Mouse (Mus musculus): ENCODE measurements around the gene Sema3b. TPM values are rescaled to one million over a fixed set of nuclear protein-coding genes. Genes with fewer than 3 reads are reported as not detected.

The Sema3b gene
- polyA plus RNA-seq, 2 experiments, result 0.22 to 0.33 TPM

DNA sequence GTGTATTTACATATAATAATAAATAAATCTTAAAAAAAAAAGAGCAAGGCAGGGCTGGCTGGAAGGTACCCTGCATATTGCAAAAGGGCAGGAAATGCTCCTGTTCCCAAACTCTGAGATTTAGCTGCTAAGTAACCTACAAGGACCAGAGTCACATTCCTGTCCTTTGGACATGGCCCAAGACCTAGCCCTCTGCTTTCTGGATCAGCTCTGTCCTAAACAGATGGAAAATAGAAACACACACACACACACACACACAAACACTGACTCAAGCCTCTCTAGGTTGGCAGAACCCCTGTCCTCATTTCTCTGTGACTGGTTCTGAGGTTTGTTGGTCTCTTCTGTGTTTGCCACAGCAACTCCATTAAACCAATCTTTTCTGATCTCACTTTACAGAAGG lies 11.9 kb upstream of the Sema3b start:
- TF ChIP-seq EP300 (IDR thresholded peaks at IDR 0.05; ENCODE audit: low read depth) (no peak), CTCF (IDR thresholded peaks at IDR 0.05; ENCODE audit: low read depth) (no peak)
- no peaks in the 10 kb centered on the region for H3K9me3 ChIP-seq (ENCODE audit: control insufficient read depth, low read length)
- no peak for ATAC-seq (ENCODE audit: insufficient read depth)
- no peak for DNase-seq (ENCODE audit: low read depth in 3 of 3, low spot score in 3 of 3)
- H3K27me3 ChIP-seq (ENCODE audit: control insufficient read depth, insufficient read depth, low read length), result no peaks in the 10 kb centered on the region
- peaks cover 10 to 14% of the 10 kb centered on the region in 2 experiments for H3K4me1 ChIP-seq (replicated peaks; ENCODE audit: control insufficient read depth in 2 of 2, insufficient read depth in 2 of 2, low read length in 1 of 2)
- no peak overlapping the region for H3K27ac ChIP-seq
- H3K9ac ChIP-seq (replicated peaks), result no peak overlapping the region
- peaks cover 33% of the 10 kb centered on the region for H3K36me3 ChIP-seq (replicated peaks; ENCODE audit: control insufficient read depth, insufficient read depth, low read depth)
- H3K4me2 ChIP-seq (ENCODE audit: low read depth), result no peak overlapping the region
- no peak overlapping the region for H3K4me3 ChIP-seq (ENCODE audit: insufficient read depth in 1 of 2, low read depth in 2 of 2, low read length in 2 of 2)

DNA sequence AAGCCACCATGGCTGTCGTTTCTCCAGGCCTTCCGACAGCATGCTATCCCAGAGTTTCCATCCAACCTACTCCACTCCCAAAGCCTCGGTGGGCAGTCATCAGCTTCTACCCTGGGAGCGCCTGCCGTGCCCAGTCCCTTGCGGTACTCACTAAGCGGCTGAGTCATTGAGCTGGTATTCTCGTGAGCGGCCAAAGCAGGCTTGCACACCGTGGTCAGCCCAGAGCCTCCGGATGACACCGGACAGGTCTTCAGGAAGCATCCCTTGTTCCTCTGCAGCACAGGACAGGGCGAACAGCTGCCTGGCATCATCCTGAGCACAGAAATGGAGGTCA lies 10.5 kb upstream of the Sema3b start:
- H3K4me2 ChIP-seq (ENCODE audit: low read depth), result no peak overlapping the region
- no peak overlapping the region; the same call in 1 of the 2 replicates for H3K27ac ChIP-seq
- H3K9ac ChIP-seq (replicated peaks), result no peak overlapping the region
- ATAC-seq (ENCODE audit: insufficient read depth), result no peak
- peaks cover 5 to 12% of the 10 kb centered on the region in 2 experiments for H3K4me1 ChIP-seq (replicated peaks; ENCODE audit: control insufficient read depth in 2 of 2, insufficient read depth in 2 of 2, low read length in 1 of 2)
- H3K27me3 ChIP-seq (ENCODE audit: control insufficient read depth, insufficient read depth, low read length), result no peaks in the 10 kb centered on the region
- WGBS (ENCODE audit: insufficient replicate concordance), result 67% methylated on average over 13 of the region's 13 CpGs
- TF ChIP-seq EP300 (IDR thresholded peaks at IDR 0.05; ENCODE audit: low read depth) (no peak), CTCF (IDR thresholded peaks at IDR 0.05; ENCODE audit: low read depth) (no peak)
- H3K4me3 ChIP-seq (ENCODE audit: insufficient read depth in 1 of 2, low read depth in 2 of 2, low read length in 2 of 2), result no peak overlapping the region
- H3K9me3 ChIP-seq (ENCODE audit: control insufficient read depth, low read length), result no peaks in the 10 kb centered on the region
- DNase-seq (ENCODE audit: low read depth in 3 of 3, low spot score in 3 of 3), result no peak
- peaks cover 42% of the 10 kb centered on the region for H3K36me3 ChIP-seq (replicated peaks; ENCODE audit: control insufficient read depth, insufficient read depth, low read depth)

DNA sequence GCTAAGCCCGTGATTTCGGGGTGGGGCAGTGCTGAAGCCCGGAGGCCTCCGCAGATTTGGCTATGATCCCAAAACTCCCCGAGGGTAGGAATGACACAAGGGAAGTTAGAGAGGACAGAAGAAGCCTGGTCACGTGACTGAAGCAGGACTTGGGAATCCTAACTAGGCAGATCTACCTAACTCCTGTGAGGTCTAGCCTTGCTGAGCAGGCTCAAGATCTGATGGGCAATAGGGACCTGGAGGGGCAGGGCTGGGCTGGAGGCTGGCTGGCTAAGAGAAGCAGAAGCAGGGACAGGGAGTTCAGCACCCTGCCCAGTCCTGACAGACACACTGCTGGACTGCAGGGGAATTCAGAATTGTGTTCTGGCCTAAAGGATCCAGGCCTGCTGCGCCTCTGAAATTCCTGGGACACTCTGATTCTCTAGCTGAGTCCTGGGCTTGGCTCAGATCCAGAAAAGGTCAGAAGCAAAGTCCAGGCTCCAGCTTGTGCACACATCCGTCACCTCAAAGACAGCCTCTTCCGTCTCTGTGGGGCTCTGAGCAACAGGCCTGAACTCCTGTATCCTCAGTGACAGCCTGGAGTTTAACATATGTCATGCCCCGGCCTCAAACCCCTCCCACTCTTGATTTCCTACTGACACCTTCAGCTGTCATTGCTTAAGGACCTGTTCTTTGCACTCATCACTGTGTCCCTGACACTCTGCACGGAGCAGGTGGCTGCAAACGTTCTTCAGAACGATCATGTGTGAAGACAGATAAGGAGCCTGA lies 9.9 kb upstream of the Sema3b start:
- Histone ChIP-seq H3K27me3 (ENCODE audit: control insufficient read depth, insufficient read depth, low read length) (no peaks in the 10 kb centered on the region), H3K4me1 (replicated peaks; ENCODE audit: control insufficient read depth in 2 of 2, insufficient read depth in 2 of 2, low read length in 1 of 2) (peaks cover 5 to 9% of the 10 kb centered on the region in 2 experiments), H3K36me3 (replicated peaks; ENCODE audit: control insufficient read depth, insufficient read depth, low read depth) (peaks cover 42% of the 10 kb centered on the region), H3K4me3 (ENCODE audit: insufficient read depth in 1 of 2, low read depth in 2 of 2, low read length in 2 of 2) (no peak overlapping the region), H3K9ac (replicated peaks) (no peak overlapping the region; the same call in 1 of the 2 replicates), H3K9me3 (ENCODE audit: control insufficient read depth, low read length) (no peaks in the 10 kb centered on the region), H3K27ac (peak overlapping the region; percentile 15), H3K4me2 (ENCODE audit: low read depth) (no peak overlapping the region)
- TF ChIP-seq EP300 (IDR thresholded peaks at IDR 0.05; ENCODE audit: low read depth), result no peak; the same call in 1 of the 2 replicates
- no peak for TF ChIP-seq CTCF (IDR thresholded peaks at IDR 0.05; ENCODE audit: low read depth)
- no peak for DNase-seq (ENCODE audit: low read depth in 3 of 3, low spot score in 3 of 3)
- ATAC-seq (ENCODE audit: insufficient read depth), result peak; percentile 60
- WGBS (ENCODE audit: insufficient replicate concordance), result 49% methylated on average over 13 of the region's 13 CpGs

DNA sequence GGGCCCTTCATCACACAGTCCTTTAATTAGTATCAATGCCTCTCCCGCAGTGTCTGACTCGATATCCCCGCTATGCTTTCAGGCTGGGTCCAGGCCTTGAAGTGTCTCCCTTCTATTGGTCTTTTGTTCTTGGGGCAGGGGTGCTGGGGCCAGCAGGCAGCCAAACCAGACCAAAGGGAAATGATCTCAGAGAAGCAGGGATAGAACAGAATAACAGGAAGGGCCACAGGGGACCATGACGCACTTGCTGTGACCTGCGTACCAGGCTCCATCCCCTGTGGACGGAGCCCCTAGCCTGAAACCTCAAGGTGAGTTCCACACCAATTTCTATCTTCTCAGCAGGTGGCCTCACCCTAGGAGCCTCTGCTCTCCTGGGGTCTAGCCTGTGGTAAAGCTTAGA lies 9.1 kb upstream of the Sema3b start:
- Histone ChIP-seq H3K27me3 (ENCODE audit: control insufficient read depth, insufficient read depth, low read length) (no peaks in the 10 kb centered on the region), H3K9me3 (ENCODE audit: control insufficient read depth, low read length) (no peaks in the 10 kb centered on the region), H3K27ac (no peak overlapping the region), H3K4me1 (replicated peaks; ENCODE audit: control insufficient read depth in 2 of 2, insufficient read depth in 2 of 2, low read length in 1 of 2) (peaks cover 7 to 11% of the 10 kb centered on the region in 2 experiments), H3K4me3 (ENCODE audit: insufficient read depth in 1 of 2, low read depth in 2 of 2, low read length in 2 of 2) (no peak overlapping the region), H3K4me2 (ENCODE audit: low read depth) (no peak overlapping the region), H3K9ac (replicated peaks) (no peak overlapping the region), H3K36me3 (replicated peaks; ENCODE audit: control insufficient read depth, insufficient read depth, low read depth) (peaks cover 42% of the 10 kb centered on the region)
- no peak for DNase-seq (ENCODE audit: low read depth in 3 of 3, low spot score in 3 of 3)
- TF ChIP-seq EP300 (IDR thresholded peaks at IDR 0.05; ENCODE audit: low read depth) (no peak), CTCF (IDR thresholded peaks at IDR 0.05; ENCODE audit: low read depth) (no peak)
- no peak for ATAC-seq (ENCODE audit: insufficient read depth)
- WGBS (ENCODE audit: insufficient replicate concordance), result 96% methylated on average over 6 of the region's 6 CpGs

DNA sequence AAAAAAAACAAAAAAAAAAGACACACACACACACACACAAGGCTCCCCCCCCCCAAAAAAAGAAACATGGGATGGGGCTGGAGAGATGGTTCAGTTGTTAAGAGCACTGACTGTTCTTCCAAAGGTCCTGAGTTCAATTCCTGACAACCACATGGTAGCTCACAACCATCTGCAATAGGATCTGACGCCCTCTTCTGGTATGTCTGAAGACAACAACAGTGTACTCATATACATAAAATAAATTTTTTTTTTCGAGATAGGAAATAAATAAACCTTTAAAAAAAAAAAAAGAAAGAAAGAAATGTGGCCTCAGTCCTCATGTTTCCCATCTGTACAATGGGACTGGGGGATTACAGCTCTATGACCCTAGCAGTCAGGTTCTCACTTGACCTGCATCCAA lies 8.4 kb upstream of the Sema3b start:
- Histone ChIP-seq H3K27me3 (ENCODE audit: control insufficient read depth, insufficient read depth, low read length) (no peaks in the 10 kb centered on the region), H3K4me3 (ENCODE audit: insufficient read depth in 1 of 2, low read depth in 2 of 2, low read length in 2 of 2) (no peak overlapping the region), H3K4me1 (replicated peaks; ENCODE audit: control insufficient read depth in 2 of 2, insufficient read depth in 2 of 2, low read length in 1 of 2) (peaks cover 9 to 14% of the 10 kb centered on the region in 2 experiments), H3K27ac (no peak overlapping the region), H3K9ac (replicated peaks) (no peak overlapping the region), H3K9me3 (ENCODE audit: control insufficient read depth, low read length) (no peaks in the 10 kb centered on the region), H3K4me2 (ENCODE audit: low read depth) (no peak overlapping the region), H3K36me3 (replicated peaks; ENCODE audit: control insufficient read depth, insufficient read depth, low read depth) (peaks cover 42% of the 10 kb centered on the region)
- TF ChIP-seq EP300 (IDR thresholded peaks at IDR 0.05; ENCODE audit: low read depth) (no peak), CTCF (IDR thresholded peaks at IDR 0.05; ENCODE audit: low read depth) (no peak)
- DNase-seq (ENCODE audit: low read depth in 3 of 3, low spot score in 3 of 3), result no peak
- no peak for ATAC-seq (ENCODE audit: insufficient read depth)
- 53% methylated on average over 2 of the region's 2 CpGs for WGBS (ENCODE audit: insufficient replicate concordance)

All from liver, embryonic 14.5 days (tissue).